Mouse (Mus musculus) neural tube, embryonic 12.5 days (tissue): ENCODE data around the gene Oprm1. TPM values are rescaled to one million over a fixed set of nuclear protein-coding genes. Genes with fewer than 3 reads are reported as not detected.
A peak's percentile ranks its signal among the peaks of the same experiment; 100 is the strongest.

Source experiments
- ATAC-seq: fragments of 200-750 bp; cut with Nextera tagmentation; 2 replicates; pipeline ENCODE4 v1.8.0; 2017; ENCODE audit warnings: low read depth, mild to moderate bottlenecking, moderate TSS enrichment, moderate library complexity; ENCODE audit not compliant: low FRiP score
- H3K27ac ChIP-seq: fragments of 300-500 bp; sonication (generic); 2 replicates; pipeline ENCODE4 v1.5.1; 2016
- H3K27me3 ChIP-seq: fragments of 300-500 bp; sonication (generic); replicated peaks from 2 replicates; pipeline ENCODE4 v1.6.1; 2016; ENCODE audit warnings: mild to moderate bottlenecking
- H3K36me3 ChIP-seq: fragments of 300-500 bp; sonication (generic); 2 replicates; pipeline ENCODE4 v1.6.1; 2016; ENCODE audit warnings: mild to moderate bottlenecking
- H3K4me1 ChIP-seq: fragments of 300-500 bp; sonication (generic); 2 replicates; pipeline ENCODE4 v1.6.1; 2016
- H3K4me2 ChIP-seq: fragments of 300-500 bp; sonication (generic); replicated peaks from 2 replicates; pipeline ENCODE4 v1.6.1; 2016; ENCODE audit warnings: mild to moderate bottlenecking
- H3K4me3 ChIP-seq: fragments of 300-500 bp; sonication (generic); 2 replicates; pipeline ENCODE4 v1.5.1; 2016
- H3K9ac ChIP-seq: fragments of 300-500 bp; sonication (generic); 2 replicates; pipeline ENCODE4 v1.6.1; 2016; ENCODE audit warnings: mild to moderate bottlenecking
- H3K9me3 ChIP-seq: fragments of 300-500 bp; sonication (generic); 2 replicates; pipeline ENCODE4 v1.6.1; 2016; ENCODE audit warnings: mild to moderate bottlenecking
- WGBS: fragments of 180-500 bp; shearing (Covaris S2); methylation state at CpG from one replicate; pipeline ENCODE4 v1.1.7; 2016; 5-methylcytosine and 5-hydroxymethylcytosine counted together
- polyA plus RNA-seq: library from polyadenylated mRNA; unstranded; fragments of >200 nt; fragmentation: Nextera tagmentation; extraction: Ambion mirVana; gene quantifications from 2 replicates; pipeline ENCODE4 v1.2.1, GENCODE M21; 2016

Oprm1 gene
- polyA plus RNA-seq, 1 experiment from 2014 or later, result 0.61 TPM

DNA sequence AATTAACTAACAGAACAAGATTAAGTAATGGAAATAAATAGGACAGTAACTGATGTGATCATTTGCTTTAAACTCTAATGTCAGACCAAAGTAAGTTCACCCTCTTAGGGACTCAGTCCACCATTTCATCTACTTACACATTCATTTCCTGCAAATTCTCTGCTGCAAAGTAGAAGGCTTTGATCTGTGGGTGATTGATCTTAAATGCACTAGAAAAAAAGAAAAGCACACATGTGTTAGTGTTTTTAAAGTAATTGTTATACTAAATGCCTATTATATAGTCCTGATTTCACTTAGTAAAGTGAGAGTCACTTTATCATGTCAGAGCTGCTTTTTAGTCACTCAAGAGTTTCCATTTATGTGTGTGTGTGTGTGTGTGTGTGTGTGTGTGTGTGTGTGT, 196.2 kb downstream of the Oprm1 start:
- ATAC-seq, result no peak
- no peak overlapping the region for H3K27ac ChIP-seq
- H3K9me3 ChIP-seq, result no peaks in the 10 kb centered on the region
- no peaks in the 10 kb centered on the region for H3K4me1 ChIP-seq
- no peaks in the 10 kb centered on the region for H3K36me3 ChIP-seq
- no peak overlapping the region for H3K4me3 ChIP-seq
- no peaks in the 10 kb centered on the region for H3K27me3 ChIP-seq
- no peak overlapping the region for H3K9ac ChIP-seq
- H3K4me2 ChIP-seq, result no peak overlapping the region

DNA sequence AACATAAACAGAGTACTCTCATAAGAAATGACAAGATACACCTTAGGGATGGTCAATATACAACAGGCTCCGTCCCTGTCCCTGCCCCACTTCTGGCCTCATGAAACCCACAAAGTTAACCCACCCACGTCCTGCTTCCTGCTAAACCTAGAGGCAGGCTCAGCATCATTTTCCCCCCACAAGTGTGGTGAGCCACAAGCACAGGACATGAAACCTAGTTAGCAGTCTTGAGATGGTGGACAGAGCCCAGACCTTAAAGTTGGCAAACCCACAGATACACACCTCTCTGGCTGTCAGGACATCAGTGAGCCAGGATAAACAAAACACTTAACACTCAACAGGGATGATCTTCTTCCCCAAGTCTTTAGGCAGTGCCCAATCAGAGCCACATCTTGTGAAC, 198.1 kb downstream of the Oprm1 start:
- Histone ChIP-seq H3K4me1 (no peaks in the 10 kb centered on the region), H3K9ac (no peak overlapping the region), H3K4me2 (no peak overlapping the region), H3K4me3 (no peak overlapping the region), H3K9me3 (no peaks in the 10 kb centered on the region), H3K27me3 (no peaks in the 10 kb centered on the region), H3K36me3 (no peaks in the 10 kb centered on the region), H3K27ac (no peak overlapping the region)
- no peak for ATAC-seq
- WGBS, result 85% methylated on average over 2 of the region's 2 CpGs

DNA sequence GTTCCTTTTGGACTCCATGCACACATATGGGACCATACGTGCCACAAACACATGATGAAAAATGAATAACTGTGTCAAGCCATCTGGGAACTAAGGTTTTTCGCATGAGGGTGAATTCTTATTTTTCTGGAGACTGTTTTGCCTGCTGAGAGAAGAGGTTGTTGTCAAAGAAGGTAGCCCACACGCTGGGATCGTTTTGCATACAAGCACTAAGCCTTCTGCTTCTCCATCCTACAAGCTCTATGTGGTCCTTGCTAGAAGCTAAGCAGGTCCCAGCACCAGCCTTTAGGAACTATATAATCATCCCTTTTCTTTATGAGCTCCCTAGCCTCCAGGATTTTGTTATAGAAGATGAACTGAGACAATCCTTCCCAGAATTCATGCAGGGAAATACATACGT, 200.5 kb downstream of the Oprm1 start:
- Histone ChIP-seq H3K4me1 (no peaks in the 10 kb centered on the region), H3K9me3 (no peaks in the 10 kb centered on the region), H3K27me3 (no peaks in the 10 kb centered on the region), H3K4me3 (no peak overlapping the region), H3K27ac (no peak overlapping the region), H3K4me2 (no peak overlapping the region), H3K36me3 (no peaks in the 10 kb centered on the region), H3K9ac (no peak overlapping the region)
- ATAC-seq, result no peak
- WGBS, result 77% methylated on average over 5 of the region's 5 CpGs

DNA sequence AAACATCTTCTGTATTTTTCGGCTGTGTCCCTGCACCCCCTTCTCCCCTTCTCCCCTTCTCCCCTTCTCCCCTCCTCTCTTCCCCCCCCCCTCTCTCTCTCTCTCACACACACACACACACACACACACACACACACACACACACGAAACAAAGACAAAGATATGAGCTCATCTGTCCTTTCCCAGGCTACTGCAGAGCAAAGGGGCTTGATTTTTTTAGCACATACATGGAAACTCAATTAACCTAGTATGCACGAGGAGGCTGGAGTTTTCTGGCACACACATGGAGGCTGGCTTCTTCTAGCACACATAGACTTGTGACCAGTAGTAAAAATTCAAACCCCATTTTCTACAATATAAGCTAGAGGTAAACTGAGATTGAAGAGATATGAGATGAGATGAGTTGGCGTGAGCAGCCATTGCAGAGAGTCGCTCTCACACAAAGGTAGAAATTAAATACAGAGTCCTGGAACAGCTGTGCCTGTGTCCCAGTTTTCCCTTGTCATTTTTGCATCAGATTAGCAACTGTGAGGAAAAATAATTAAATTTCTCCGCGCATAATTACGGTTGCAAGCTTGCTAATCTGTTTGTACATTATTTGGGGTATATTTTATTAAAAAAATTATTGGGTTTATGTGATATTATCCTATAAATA, 209.4 kb downstream of the Oprm1 start:
- no peak overlapping the region for H3K4me2 ChIP-seq
- H3K9me3 ChIP-seq, result no peaks in the 10 kb centered on the region
- 90% methylated on average over 8 of the region's 8 CpGs for WGBS
- ATAC-seq, result no peak
- no peak overlapping the region for H3K4me3 ChIP-seq
- H3K9ac ChIP-seq, result no peak overlapping the region
- H3K27ac ChIP-seq, result no peak overlapping the region
- no peaks in the 10 kb centered on the region for H3K4me1 ChIP-seq
- no peaks in the 10 kb centered on the region for H3K27me3 ChIP-seq
- H3K36me3 ChIP-seq, result no peaks in the 10 kb centered on the region

DNA sequence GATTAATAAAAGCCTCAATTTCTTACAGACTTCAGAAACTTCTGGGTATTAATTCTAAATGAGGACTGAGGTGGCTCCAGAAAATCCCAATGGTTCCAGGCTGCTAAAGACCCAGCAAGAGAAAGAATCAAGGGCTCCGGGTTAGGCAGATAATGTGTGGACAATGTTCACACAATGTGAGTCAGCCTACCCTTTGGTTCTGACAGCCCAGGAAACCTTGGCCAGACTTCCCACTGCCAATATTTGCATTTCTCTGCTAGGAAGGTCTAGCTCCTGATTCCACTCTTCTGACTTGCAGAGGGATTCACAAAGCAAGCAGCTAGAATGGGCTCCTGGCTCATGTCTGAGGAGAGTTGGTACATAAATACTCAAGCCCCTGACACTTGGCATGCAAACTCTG, 210.0 kb downstream of the Oprm1 start:
- Histone ChIP-seq H3K4me3 (no peak overlapping the region), H3K27ac (no peak overlapping the region), H3K9me3 (no peaks in the 10 kb centered on the region), H3K36me3 (no peaks in the 10 kb centered on the region), H3K27me3 (no peaks in the 10 kb centered on the region), H3K4me1 (no peaks in the 10 kb centered on the region), H3K4me2 (no peak overlapping the region), H3K9ac (no peak overlapping the region)
- no peak for ATAC-seq
- 89% methylated on average over 1 of the region's 1 CpGs for WGBS

DNA sequence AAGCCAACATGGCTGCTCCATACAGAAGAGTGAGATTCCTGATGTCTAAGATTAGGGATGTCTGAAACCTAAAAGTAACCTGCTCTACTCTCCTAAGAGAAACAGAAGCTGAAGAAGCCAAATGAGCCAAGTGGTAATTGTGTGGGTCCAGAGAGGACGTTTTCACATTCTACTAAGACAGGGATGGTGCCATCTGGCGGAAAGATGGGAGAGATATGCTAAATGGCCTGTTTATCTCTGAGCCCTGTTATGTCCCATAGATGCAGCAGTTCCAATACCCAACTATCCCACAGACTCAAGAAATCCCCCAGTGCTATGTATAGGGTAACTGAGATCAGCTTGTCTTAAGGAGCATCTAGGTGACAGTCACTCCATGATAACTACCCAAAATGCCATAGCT, 219.5 kb downstream of the Oprm1 start:
- no peaks in the 10 kb centered on the region for H3K36me3 ChIP-seq
- H3K4me3 ChIP-seq, result no peak overlapping the region
- no peaks in the 10 kb centered on the region for H3K4me1 ChIP-seq
- H3K4me2 ChIP-seq, result no peak overlapping the region
- no peak overlapping the region for H3K27ac ChIP-seq
- no peaks in the 10 kb centered on the region for H3K27me3 ChIP-seq
- no peak for ATAC-seq
- no peak overlapping the region for H3K9ac ChIP-seq
- 80% methylated on average over 2 of the region's 2 CpGs for WGBS
- no peaks in the 10 kb centered on the region for H3K9me3 ChIP-seq

DNA sequence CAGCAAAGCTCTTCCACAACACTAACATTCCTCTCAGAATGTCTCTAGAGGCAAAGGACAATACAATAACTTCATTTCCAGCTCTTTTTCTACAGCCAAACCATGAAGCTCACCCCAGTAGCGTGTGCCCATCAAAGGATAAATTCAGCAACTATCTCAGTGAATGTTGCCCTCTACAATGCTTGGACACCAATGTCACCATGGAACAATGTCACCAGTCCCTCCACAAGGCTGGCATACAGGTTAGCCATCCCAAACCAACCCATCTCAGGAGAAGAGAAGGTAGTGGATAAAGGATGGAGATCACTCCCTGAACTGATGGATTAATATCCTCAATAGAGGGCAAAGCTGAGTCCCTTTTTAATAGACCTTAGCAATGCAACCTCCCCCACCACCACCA, 220.4 kb downstream of the Oprm1 start:
- Histone ChIP-seq H3K36me3 (no peaks in the 10 kb centered on the region), H3K9me3 (no peaks in the 10 kb centered on the region), H3K4me1 (no peaks in the 10 kb centered on the region), H3K27ac (no peak overlapping the region), H3K4me2 (no peak overlapping the region), H3K9ac (no peak overlapping the region), H3K4me3 (no peak overlapping the region), H3K27me3 (no peaks in the 10 kb centered on the region)
- 86% methylated on average over 1 of the region's 1 CpGs for WGBS
- peak; percentile 26; the same call in 1 of the 2 replicates for ATAC-seq

DNA sequence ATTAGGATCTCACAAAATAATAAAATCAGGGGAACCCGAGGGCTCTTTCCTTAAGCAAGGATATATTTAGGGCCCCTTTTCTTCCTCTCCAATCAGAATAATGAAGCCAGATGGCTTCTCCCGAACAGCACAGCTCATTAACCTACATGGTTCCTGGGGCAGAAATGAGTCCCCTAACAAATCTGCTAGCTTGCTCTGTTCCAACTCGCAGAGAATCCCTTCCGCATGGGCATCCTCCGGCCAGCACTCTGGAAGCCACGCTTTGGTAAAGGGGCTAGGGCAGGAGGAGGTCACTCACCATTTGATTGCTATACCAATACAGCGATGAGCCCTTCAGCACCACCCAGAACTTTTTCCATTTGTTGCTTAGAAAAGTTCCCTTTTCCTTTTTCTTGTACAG, 220.9 kb downstream of the Oprm1 start:
- Histone ChIP-seq H3K36me3 (no peaks in the 10 kb centered on the region), H3K4me3 (no peak overlapping the region), H3K9ac (no peak overlapping the region), H3K27ac (no peak overlapping the region), H3K4me1 (no peaks in the 10 kb centered on the region), H3K9me3 (no peaks in the 10 kb centered on the region), H3K4me2 (no peak overlapping the region), H3K27me3 (no peaks in the 10 kb centered on the region)
- 71% methylated on average over 7 of the region's 7 CpGs for WGBS
- peak; percentile 48; the same call in 1 of the 2 replicates for ATAC-seq

DNA sequence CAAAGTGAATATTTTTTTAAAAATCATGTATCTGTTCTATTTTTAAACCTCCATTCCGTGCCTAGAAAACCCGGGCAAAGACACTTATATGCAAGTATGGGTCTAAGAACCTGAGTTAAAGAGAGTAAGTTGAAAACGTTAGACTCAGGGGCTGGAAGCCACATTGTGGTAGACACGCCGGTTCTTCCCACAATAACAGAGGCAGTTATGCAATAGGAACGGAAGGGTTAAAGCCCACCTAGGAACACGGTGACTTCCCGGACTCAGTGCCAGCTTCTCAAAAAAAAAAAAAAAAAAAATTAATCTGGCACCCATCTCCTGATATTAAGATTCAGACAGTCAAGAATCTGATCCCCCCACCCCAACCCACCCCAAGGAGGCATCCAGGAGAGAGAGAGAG, 221.5 kb downstream of the Oprm1 start:
- no peaks in the 10 kb centered on the region for H3K4me1 ChIP-seq
- no peaks in the 10 kb centered on the region for H3K27me3 ChIP-seq
- no peak overlapping the region; the same call in 1 of the 2 replicates for H3K4me2 ChIP-seq
- no peak overlapping the region for H3K27ac ChIP-seq
- no peaks in the 10 kb centered on the region for H3K9me3 ChIP-seq
- ATAC-seq, result no peak
- WGBS, result 70% methylated on average over 8 of the region's 8 CpGs
- H3K9ac ChIP-seq, result no peak overlapping the region
- H3K36me3 ChIP-seq, result no peaks in the 10 kb centered on the region
- H3K4me3 ChIP-seq, result no peak overlapping the region

DNA sequence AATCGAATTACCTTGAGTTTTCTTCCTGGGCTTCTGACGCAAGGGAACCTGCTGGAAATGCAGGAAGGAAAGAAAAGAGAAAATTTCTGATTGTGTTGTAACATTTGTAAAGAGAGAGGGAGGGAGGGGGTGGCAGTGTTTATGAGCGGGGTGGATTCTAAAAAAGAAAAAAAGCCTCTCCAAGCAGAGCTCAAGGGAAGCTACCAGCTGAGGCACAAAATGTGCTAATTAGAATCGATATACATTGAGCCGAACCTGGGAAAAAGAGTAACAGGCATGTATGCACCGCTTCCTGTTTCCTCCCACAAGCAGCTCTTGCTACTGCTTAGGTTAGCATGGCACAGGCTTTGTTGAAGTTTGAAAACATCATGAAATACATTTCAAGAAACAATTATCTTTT, 221.9 kb downstream of the Oprm1 start:
- WGBS, result 35% methylated on average over 6 of the region's 6 CpGs
- Histone ChIP-seq H3K27ac (no peak overlapping the region), H3K4me2 (no peak overlapping the region; the same call in 1 of the 2 replicates), H3K4me3 (no peak overlapping the region), H3K27me3 (no peaks in the 10 kb centered on the region), H3K9ac (no peak overlapping the region), H3K36me3 (no peaks in the 10 kb centered on the region), H3K4me1 (no peaks in the 10 kb centered on the region), H3K9me3 (no peaks in the 10 kb centered on the region)
- ATAC-seq, result no peak; the same call in 1 of the 2 replicates

DNA sequence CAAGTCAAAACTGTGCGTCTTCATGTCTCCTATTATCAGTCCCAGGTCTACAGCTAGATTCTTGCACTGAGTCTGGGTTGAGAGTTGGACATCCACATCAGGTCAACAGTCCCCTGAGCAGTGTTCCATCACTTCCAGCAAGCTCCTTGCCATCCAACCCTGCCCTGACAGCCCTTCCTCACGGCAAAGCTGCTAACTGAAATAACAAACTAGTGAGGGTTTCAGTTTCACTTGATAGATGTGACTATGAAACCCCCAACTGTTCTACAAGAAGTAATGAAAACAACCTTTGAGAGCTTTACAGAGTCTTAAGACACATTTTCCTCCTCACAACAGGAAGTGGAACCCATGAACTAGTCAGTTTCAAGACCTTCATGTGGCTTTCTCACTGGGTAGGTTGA, 224.4 kb downstream of the Oprm1 start:
- ATAC-seq, result no peak

DNA sequence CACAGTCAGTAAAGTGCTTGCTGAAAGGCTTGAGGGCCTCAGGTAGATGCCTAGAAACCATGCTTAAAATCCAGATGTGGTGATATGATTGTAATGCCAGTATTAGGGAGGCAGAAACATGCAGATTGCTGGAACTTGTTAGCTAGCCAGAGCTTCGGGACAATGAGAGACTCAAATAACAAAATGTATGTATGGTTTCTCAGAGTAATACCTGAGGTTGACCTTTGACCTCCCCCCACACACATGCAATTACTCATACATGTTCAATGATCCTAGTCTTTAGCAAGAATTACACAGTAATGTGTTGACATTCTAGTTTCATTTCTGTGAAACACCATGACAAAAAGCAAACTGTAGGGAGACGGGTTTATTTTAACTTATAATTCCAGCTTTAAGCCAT, 225.1 kb downstream of the Oprm1 start:
- no peaks in the 10 kb centered on the region for H3K9me3 ChIP-seq
- H3K4me2 ChIP-seq, result no peak overlapping the region
- no peak for ATAC-seq
- no peak overlapping the region for H3K4me3 ChIP-seq
- H3K36me3 ChIP-seq, result no peaks in the 10 kb centered on the region
- H3K27ac ChIP-seq, result no peak overlapping the region
- no peaks in the 10 kb centered on the region for H3K27me3 ChIP-seq
- no peaks in the 10 kb centered on the region for H3K4me1 ChIP-seq
- WGBS, result 96% methylated on average over 2 of the region's 2 CpGs
- no peak overlapping the region for H3K9ac ChIP-seq

More for the DNA sequence above, 224.4 kb downstream of the Oprm1 start:
- H3K4me3 ChIP-seq, result no peak overlapping the region
- H3K4me1 ChIP-seq, result no peaks in the 10 kb centered on the region
- no peak overlapping the region for H3K9ac ChIP-seq
- no peaks in the 10 kb centered on the region for H3K27me3 ChIP-seq
- H3K27ac ChIP-seq, result no peak overlapping the region
- no peak overlapping the region for H3K4me2 ChIP-seq
- no peaks in the 10 kb centered on the region for H3K9me3 ChIP-seq
- no peaks in the 10 kb centered on the region for H3K36me3 ChIP-seq
- WGBS, result 73% methylated on average over 2 of the region's 2 CpGs

DNA sequence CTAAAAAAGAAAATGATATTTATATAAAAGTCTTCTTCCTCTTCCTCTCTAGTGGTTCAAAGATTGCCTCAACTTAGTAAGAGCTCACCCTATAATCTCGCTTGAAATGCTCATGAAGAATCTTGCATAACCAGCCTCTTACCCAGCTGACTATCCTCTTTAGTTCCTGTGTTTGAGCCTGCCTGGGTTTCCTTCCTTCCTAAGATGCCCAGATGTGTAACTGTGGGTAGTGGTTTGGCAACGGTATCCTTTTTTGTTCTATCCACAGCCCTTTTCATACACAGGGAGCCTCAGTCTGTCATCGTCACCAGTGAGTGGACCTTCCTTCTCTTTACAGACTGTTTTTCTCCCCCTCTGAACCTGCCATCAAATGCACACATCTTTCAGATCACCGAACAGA, 227.9 kb downstream of the Oprm1 start:
- Histone ChIP-seq H3K4me1 (no peaks in the 10 kb centered on the region), H3K36me3 (no peaks in the 10 kb centered on the region), H3K9me3 (no peaks in the 10 kb centered on the region), H3K9ac (no peak overlapping the region), H3K4me2 (no peak overlapping the region), H3K4me3 (no peak overlapping the region), H3K27ac (no peak overlapping the region), H3K27me3 (no peaks in the 10 kb centered on the region)
- ATAC-seq, result no peak
- 85% methylated on average over 4 of the region's 4 CpGs for WGBS
